Mouse (Mus musculus) liver, adult 2 months (tissue): ENCODE measurements around the gene 1700029I15Rik. TPM values are rescaled to one million over a fixed set of nuclear protein-coding genes. Genes with fewer than 3 reads are reported as not detected.

Source experiments
- DNase-seq: peaks from one replicate; pipeline ENCODE4 v3.0.0-alpha.2; 2011; ENCODE audit warnings: low read depth, low spot score; ENCODE audit errors: extremely low read depth
- H3K27ac ChIP-seq: fragments of 200-500 bp; replicated peaks from 2 replicates; pipeline ENCODE4 v1.5.1; 2012; ENCODE audit warnings: low read depth, mild to moderate bottlenecking, control low read depth, inconsistent platforms, low read length; ENCODE audit not compliant: insufficient read depth
- H3K27me3 ChIP-seq: fragments of 200-500 bp; 2 replicates; pipeline ENCODE4 v1.6.1; 2012; ENCODE audit warnings: mild to moderate bottlenecking, moderate library complexity, low read length, inconsistent platforms; ENCODE audit not compliant: control insufficient read depth, insufficient read depth
- H3K36me3 ChIP-seq: fragments of 200-500 bp; 2 replicates; pipeline ENCODE4 v1.6.1; 2012; ENCODE audit warnings: low read length, inconsistent platforms; ENCODE audit not compliant: control insufficient read depth, insufficient read depth
- H3K4me1 ChIP-seq: fragments of 200-500 bp; 2 replicates; pipeline ENCODE4 v1.6.1; 2011; ENCODE audit warnings: low read length; ENCODE audit not compliant: control insufficient read depth, insufficient read depth
- H3K4me3 ChIP-seq: fragments of 200-500 bp; 2 replicates; pipeline ENCODE4 v1.5.1; 2011; ENCODE audit warnings: low read depth, mild to moderate bottlenecking, control low read depth, low read length, moderate library complexity; ENCODE audit not compliant: insufficient read depth
- H3K79me2 ChIP-seq: fragments of 200-500 bp; 2 replicates; pipeline ENCODE4 v1.6.1; 2012; ENCODE audit warnings: inconsistent platforms, mild to moderate bottlenecking, low read length, moderate library complexity; ENCODE audit not compliant: control insufficient read depth, insufficient read depth
- H3K9ac ChIP-seq: fragments of 200-500 bp; 2 replicates; pipeline ENCODE4 v1.6.1; 2012; ENCODE audit warnings: low read depth, mild to moderate bottlenecking, control low read depth, inconsistent platforms, low read length
- CTCF ChIP-seq: fragments of 200-500 bp; IDR thresholded peaks from 2 replicates; pipeline ENCODE4 v1.5.1; 2011; ENCODE audit warnings: low read depth, low read length, control low read depth
- POLR2A ChIP-seq: fragments of 200-500 bp; IDR thresholded peaks from 2 replicates; pipeline ENCODE4 v1.6.1; 2011; ENCODE audit warnings: low read length, control low read depth; ENCODE audit not compliant: insufficient read depth; ENCODE audit errors: extremely low read depth
- WGBS: fragments of 180-500 bp; shearing (Covaris S2); methylation state at CpG from one replicate; pipeline ENCODE4 v1.1.7; 2018; 5-methylcytosine and 5-hydroxymethylcytosine counted together
- polyA plus RNA-seq: library from polyadenylated mRNA; depleted of rRNA; stranded (reverse); fragments of >200 nt; gene quantifications from 2 replicates; pipeline ENCODE4 v1.2.3, GENCODE M21; 2012; rRNA removed
- total RNA-seq: library from RNA; depleted of rRNA; stranded (reverse); fragments of >200 nt; gene quantifications from 2 replicates; pipeline ENCODE4 v1.2.3, GENCODE M21; 2014; rRNA removed

The 1700029I15Rik gene
- total and polyA plus RNA-seq, 2 experiments = 1.3 to 3.3 TPM

DNA sequence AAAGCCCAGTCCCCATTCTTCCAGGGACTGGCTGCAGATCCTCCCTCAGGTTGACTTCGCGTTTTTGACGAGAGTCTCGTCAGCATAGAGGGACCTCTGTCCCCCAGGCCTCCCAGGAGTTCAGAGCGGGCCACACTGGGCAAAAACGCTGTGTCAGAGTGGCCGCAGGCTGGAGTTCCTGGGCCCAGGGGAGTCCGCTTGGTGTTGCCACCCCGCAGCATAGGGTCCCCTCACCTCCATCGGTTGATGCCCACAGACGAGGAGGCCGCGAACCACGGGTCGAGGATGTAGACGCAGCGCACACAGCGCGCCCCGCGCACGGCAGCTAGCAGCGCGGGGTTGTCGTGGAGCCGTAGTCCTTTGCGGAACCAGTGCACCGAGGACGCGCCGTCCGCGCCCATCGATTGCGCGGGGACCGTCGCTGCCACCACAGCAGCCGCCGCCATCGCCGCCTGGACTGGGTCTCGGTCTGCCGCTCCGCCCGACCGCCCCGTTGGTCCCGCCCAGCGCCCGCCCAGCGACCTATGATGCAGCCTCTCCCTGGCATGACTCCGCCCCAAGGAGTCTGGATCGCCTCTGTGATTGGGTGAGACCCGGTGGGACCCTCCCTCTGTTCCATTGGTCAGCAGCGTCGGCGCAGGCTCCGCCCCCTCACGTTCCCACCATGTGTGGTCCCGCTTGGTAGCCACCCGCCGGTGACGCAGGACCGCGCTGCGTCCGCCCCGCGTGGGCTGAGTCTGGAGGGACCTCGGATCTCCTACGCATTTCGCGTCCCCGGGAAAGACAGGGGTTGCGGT is 51.4 kb downstream of the 1700029I15Rik start, which contains the start of gene Cry2:
Gene Cry2, minus strand, starts transcription at position 466 of the 797 bp plus-strand sequence.
- Histone ChIP-seq H3K9ac (peak within 1 kb of the TSS; percentile 95), H3K4me3 (peak within 1 kb of the TSS; percentile 84), H3K79me2 (peaks cover 20% of the 10 kb centered on the region), H3K27ac (peak within 1 kb of the TSS; percentile 81), H3K27me3 (no peaks in the 10 kb centered on the region), H3K4me1 (peaks cover 19% of the 10 kb centered on the region), H3K36me3 (no peaks in the 10 kb centered on the region)
- WGBS = under 1% methylated on average over 76 of the region's 76 CpGs
- TF ChIP-seq CTCF (no peak), POLR2A (peak; percentile 98)
- DNase-seq = peak; percentile 92

DNA sequence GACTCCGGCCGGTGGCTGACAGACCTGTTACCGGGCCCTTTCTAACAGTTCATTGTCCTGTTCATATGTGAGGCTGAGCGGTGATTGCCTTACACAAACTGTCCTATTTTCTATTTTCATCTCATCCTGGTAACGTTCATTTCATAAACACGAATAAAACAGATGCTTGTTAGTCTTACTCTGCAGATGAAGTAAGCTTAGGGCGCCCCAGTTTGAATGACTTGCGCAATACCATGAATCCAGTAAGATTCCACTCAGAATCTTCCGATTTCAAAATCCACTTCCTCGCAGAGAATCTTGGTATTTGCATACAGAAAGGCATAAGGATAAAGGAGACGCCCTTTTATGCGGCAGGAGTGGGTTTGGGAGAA is 52.0 kb downstream of the 1700029I15Rik start:
- TF ChIP-seq POLR2A (no peak), CTCF (no peak)
- Histone ChIP-seq H3K36me3 (no peaks in the 10 kb centered on the region), H3K79me2 (peaks cover 19% of the 10 kb centered on the region), H3K9ac (peak overlapping the region; percentile 62), H3K4me3 (peak overlapping the region; percentile 49), H3K27me3 (no peaks in the 10 kb centered on the region), H3K27ac (peak overlapping the region; percentile 81), H3K4me1 (peaks cover 17% of the 10 kb centered on the region)
- WGBS = 2% methylated on average over 12 of the region's 12 CpGs
- peak; percentile 65 for DNase-seq

DNA sequence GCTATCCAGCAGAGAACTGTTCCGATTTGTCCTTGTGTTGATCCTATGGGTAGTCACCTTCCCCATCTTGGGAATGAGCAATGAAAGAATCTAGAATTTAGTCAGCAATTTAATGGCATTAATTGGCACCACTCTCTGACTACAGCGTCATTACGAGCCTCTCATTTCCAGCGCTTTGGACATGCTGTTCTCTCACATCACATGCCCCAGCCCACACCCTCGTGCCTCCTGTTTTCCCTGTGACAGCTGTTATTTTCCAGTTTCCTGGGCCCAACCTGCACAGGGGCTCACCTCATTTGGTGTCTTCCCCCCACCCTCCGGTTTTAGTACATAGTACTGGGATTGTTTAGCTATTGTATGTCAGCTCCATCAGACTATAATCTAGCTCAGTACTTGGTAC is 52.7 kb downstream of the 1700029I15Rik start:
- H3K36me3 ChIP-seq = no peaks in the 10 kb centered on the region
- H3K27me3 ChIP-seq = no peaks in the 10 kb centered on the region
- no peak overlapping the region for H3K9ac ChIP-seq
- no peak overlapping the region for H3K27ac ChIP-seq
- no peak overlapping the region for H3K4me3 ChIP-seq
- no peak for DNase-seq
- TF ChIP-seq POLR2A (no peak), CTCF (no peak)
- WGBS = 63% methylated on average over 6 of the region's 6 CpGs
- H3K4me1 ChIP-seq = peaks cover 13% of the 10 kb centered on the region
- H3K79me2 ChIP-seq = peaks cover 15% of the 10 kb centered on the region

Other genes with a start within 250 kb of the 1700029I15Rik start
- gene Pex16, start 7.9 kb upstream of the 1700029I15Rik start, total RNA-seq = 95.5 and 97.7 TPM in 2 replicates
- 164 and 196 TPM in 2 replicates for gene Pex16, start 7.9 kb upstream of the 1700029I15Rik start, polyA plus RNA-seq
- gene Large2, start 7.7 kb upstream of the 1700029I15Rik start, total RNA-seq = 0.37 and 0.74 TPM in 2 replicates
- gene Large2, start 7.7 kb upstream of the 1700029I15Rik start, polyA plus RNA-seq = 0.88 and 1.7 TPM in 2 replicates
- 0.65 and 1.0 TPM in 2 replicates for gene Mapk8ip1, start 18.7 kb downstream of the 1700029I15Rik start, total RNA-seq
- 1.3 and 1.6 TPM in 2 replicates for gene Mapk8ip1, start 18.7 kb downstream of the 1700029I15Rik start, polyA plus RNA-seq
- 20.5 and 22.4 TPM in 2 replicates for gene Cry2, start 51.5 kb downstream of the 1700029I15Rik start, total RNA-seq
- 17.1 and 21.9 TPM in 2 replicates for gene Cry2, start 51.5 kb downstream of the 1700029I15Rik start, polyA plus RNA-seq
- 3.0 and 3.9 TPM in 2 replicates for gene Slc35c1, start 78.0 kb downstream of the 1700029I15Rik start, total RNA-seq
- gene Slc35c1, start 78.0 kb downstream of the 1700029I15Rik start, polyA plus RNA-seq = 26.0 and 30.7 TPM in 2 replicates
- 0.09 and 0.34 TPM in 2 replicates for gene Chst1, start 217.2 kb downstream of the 1700029I15Rik start, total RNA-seq
- 0.18 and 0.27 TPM in 2 replicates for gene Chst1, start 217.2 kb downstream of the 1700029I15Rik start, polyA plus RNA-seq